Mouse (Mus musculus) monocyte, adult 2 months (primary cell): Measurements from ENCODE around the gene Spice1.

ENCODE experiments used
- DNase-seq, 2 experiments: peaks; one replicate each; pipeline ENCODE4 v3.0.0; 2022; ENCODE audit warnings: low spot score in 2 of 2, low read depth in 1 of 2

The Spice1 gene

DNA sequence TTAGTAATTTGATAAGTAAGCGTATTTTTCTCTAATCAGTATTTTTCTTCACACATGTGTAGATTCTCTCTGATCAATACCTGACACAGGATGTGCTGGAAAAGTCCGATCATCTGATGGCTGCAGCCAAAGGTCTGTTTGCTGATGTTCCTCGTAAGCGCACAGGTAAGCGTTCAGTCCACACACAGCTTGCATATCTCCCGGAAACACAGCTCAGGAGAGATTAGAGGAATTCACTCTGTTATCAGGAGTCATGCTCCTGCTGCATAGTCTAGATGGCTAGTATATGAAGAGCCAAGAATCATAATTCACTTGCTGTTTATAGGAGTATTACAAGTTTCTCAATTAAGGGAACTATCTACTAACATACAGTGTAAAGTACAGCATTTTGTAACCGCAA lies 18.6 kb downstream of the Spice1 start:
- no peak for DNase-seq

DNA sequence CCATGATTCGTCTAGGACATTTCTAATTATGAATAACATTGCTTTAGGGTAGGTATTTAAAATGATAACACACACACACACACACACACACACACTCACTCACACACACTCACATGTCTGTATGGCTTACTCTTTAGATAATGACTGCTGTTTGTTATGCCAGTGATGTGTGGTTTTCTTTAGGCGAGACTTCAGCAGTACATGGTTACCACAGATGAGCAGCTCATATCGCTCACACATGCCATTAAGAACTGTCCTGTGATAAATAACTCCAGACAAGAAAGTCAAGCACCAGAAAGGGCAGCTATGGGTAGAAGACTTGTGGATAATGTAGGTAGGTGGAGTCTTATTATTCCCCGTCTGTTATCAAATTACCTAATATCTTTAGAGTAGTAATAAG lies 28.5 kb downstream of the Spice1 start:
- no peak for DNase-seq

DNA sequence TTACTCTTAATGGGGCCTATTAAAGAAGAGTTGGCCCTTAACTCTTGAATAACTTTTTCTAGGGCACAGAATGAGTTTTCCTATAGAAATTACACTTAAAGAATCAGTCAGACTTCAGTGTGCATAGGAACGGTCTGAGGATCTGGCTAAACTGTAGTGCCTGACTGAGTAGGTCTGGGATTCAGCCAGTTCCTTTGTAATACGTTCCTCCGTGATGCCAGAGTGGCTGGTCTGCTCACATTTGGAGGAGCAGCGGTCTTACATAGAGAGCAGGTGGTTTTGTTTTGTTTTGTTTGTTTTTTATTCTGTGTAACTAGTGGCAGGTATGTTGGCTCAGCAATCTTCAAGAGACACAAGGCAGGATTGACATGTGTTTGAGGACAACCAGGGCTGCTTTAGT lies 33.1 kb downstream of the Spice1 start:
- DNase-seq = no peak

DNA sequence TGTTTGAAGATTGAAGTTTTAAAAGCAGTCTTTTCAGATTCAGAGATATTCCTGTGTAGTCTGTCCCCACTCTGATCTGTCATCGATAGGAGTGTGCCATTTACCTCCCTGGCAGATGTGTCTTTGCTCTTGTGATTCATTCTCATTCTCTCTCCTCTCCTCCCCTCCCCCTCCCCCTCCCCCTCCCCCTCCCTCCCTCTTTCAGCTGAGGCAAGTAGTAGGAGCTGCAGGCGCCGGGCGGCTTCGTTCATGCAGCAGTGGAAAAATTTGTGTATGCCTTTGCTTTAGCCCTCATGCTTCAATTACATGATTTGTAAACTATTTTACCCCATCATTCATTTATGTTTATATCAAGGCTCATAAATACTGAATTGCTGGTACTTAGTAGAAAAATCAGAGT lies 34.7 kb downstream of the Spice1 start:
- DNase-seq = no peak

DNA sequence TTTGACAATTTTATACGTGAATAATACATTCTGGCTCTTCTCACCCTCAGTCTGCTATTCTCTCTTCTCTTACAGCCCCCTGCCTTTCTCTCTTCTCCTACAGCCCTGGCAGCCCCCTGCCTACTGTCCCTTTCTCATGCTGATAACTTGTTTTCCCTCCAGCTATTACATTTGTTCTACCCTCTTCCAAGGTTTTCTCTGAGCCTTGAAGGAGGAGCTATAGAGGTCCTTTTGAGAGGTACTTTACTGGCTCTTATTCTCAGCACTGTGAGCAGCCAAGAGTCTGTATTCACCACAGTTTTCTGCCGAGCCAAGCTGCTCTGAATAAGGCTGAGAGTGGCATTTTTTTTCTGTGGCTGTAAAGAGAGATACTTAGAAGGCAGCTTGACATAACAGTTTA lies 36.6 kb downstream of the Spice1 start:
- no peak for DNase-seq

DNA sequence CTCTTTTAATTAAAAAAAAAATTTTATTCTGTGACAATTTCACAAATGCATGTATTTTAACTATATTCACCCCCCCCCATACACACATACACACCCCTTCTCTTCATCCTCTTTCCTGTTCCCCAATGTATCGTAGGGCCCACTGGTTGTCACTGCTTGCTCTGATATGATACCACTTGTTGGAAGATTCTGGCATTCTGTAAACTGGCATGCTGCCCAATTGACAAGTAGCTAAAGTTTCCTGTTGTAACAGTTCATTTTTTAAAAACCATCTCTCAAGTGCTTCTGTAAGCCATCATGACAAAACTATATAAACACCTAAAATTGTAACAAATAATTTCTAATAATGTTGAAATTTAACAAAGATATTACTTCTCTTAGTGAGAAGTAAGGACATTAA lies 37.3 kb downstream of the Spice1 start:
- DNase-seq = no peak

DNA sequence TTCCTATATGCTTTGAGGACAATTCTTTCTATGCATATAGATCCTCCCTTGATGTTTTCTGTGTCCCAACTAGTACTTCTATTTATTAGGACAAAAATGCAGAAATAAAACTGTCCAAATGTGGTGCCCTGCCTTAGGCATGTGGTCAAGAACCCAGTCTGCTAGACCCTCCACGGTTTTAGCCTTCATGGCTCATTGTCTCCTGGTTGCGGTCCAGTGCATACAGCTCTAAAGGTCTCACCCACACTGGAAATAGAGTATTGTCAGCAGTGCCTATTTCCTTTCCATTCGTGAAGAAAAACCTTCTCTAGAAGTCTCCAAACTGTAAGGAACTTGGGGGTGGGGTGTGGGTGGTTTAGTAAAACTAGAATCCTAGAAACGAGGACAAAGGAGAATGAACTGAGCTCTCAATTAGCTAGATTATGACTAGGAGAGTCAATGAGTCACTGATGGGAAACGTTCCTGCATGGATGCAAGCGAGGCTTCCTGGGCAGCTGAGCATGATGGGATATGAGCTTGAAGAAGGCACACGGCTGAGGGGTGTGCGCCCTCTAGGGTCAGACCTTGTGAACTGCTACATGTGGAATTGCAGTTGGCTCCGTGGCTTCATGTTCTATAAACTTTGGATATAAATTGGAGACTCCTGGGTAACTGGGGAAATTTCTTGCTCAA lies 45.1 kb downstream of the Spice1 start:
- no peak for DNase-seq

DNA sequence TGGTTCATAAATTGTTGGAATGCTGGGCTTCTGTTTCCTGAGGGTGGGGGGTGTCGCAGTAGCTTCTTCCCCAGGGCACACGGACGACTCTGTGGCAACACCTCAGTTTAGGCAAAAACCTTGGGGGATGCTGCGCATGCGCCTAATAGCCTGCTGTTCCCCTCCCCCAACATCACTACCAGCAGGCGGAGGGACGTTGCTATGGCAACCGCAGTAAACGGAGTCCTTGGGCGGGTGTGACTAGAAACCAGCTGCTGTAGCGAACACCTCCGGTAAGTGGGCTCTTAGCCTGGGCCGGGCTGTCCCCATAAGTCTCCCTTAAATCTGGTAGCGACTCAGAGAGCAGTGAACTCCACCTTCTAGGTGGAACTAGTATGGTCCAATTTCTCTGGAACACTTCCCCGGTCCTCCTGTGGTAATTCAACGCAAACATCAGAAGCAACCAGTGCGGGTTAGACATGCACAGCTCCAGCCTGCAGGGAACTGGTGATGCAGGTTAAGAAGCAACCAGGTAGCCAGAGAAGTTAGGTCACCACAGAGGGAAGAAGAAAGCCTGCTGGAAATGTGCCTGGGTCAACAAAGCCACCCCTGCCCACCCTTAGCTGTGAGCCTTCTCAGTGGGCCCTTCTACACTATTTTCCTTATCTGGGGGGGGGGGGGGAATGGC lies 47.8 kb downstream of the Spice1 start, which contains the start of gene Cfap44:
Gene Cfap44, plus strand, starts transcription at position 220 of the 667 bp plus-strand sequence.
- DNase-seq = no peak

DNA sequence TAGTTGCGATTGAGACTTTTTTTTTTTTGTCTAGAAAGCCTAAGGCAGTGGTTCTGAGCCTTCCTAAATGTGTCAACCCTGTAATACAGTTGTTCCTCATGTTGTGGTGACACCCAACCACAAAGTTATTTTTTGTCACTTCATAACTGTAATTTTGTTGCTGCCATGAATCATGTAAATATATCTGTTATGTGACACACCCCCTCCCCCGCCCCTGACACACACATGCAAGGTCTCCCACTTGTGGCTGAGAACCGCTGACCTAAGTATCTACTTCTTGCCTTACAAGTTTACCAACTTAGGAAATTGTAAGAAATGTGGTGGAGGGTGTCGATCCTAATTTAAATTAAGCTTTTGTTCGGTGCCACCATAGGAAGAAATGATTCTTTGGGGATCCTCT lies 58.0 kb downstream of the Spice1 start:
- DNase-seq = no peak

DNA sequence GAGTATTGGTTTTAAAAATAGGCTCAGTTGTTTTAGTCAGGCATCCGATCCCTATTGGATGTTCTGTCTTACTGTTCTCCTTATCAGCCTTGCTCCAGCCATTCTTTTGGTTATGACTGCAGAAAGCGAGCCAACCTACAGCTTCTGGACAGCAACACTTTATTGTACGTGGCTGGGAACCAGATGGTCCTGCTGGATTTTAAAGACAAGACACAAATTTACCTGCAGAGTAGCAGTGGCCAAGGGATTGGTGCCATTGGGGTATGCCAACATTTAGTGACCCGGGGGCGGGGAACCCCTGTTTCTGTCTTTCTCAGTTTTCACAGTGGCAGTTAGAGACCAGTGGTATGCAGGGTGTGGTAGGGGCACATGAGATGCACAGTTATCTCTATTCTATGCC lies 60.3 kb downstream of the Spice1 start:
- no peak for DNase-seq

DNA sequence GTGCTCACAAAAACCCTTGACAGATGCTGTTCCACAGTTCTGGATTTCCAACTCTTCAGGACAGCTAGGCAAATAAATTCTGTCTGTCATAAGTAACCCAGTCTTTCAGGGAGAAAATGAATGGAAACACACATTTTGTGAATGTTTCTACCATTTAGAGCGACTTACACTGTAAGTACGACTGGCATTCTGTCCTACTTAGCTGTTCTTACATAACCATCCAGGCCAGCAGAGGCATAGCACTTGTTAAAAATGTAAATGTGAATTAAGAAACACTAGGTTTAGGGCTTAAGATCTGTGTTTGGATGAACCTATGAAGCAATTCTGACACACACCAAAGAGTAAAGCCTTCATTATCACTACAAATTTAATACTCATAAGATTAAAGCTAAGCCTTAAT lies 61.4 kb downstream of the Spice1 start:
- DNase-seq = no peak

DNA sequence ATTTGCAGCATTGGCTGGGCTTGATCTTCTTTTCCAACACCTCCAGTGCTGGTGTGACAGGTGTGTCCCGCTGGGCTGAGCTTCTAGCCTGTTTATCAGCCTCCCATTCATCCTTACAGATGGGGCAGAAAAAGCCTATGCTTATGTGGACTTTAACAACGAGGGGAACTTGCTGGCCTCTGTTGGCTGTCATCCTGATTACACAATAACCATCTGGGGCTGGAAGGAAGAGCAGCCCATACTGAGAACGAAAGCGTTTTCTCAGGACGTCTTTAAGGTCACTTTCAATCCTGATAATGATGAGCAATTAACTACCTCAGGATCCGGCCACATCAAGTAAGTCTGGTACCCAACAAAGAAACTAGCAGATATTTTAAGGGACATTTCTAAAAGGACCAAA lies 63.3 kb downstream of the Spice1 start:
- DNase-seq = no peak

DNA sequence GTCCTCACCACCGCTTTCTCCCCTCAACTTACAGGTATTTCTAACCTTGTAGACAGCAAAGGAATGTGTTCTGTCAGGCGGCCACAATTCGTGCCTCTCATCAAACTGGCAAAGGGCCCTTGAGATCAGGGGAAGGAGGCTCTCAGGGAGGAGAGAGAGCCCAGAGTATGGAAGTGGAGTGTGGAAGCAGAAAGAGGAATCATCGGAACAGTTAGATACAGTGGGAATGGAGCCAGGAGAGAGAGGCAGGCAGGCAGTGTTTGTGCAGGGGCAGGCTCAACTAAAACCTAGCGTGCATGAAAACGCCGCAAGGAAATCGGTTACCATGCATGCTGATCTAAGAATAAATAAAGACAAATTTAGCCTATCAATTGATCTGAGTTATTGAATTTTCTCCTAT lies 70.7 kb downstream of the Spice1 start:
- no peak for DNase-seq

DNA sequence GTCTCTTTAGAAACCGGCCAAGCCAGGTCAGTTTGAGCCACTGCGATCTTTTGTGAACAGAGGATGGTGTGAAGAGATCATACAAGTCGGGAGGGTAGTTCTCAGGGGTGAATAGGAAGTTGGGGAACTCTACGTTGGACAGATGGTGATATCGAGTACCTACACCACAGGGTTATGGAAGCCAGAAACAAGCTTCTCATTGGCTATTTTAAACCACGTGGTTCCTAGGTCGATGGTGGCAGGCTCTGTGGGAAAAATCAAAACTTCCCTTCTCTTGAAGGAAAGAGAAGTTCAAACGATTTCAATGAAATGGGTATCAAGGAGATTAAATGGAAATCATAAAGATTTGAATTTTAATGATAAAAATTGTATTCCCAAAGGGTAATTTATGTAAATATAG lies 74.8 kb downstream of the Spice1 start:
- no peak for DNase-seq

DNA sequence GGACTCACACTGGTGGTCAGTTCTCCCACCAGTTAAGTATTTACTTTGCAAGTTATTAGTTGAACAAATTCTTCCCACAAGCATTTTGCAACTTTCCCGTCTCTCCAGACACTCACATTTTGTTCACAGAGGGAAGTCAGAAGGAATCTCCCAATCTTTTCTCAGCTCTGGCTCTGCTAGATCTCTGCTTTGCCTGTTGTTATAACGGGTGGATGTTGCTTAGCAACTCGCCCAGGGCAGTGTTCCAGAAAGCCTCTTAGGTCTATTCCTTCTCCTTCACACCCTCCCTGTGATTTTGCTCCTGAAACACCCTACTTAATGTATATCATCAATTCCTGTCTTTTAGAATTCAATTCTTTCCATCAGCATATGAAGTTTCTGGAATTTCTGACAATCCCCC lies 76.6 kb downstream of the Spice1 start:
- no peak for DNase-seq

DNA sequence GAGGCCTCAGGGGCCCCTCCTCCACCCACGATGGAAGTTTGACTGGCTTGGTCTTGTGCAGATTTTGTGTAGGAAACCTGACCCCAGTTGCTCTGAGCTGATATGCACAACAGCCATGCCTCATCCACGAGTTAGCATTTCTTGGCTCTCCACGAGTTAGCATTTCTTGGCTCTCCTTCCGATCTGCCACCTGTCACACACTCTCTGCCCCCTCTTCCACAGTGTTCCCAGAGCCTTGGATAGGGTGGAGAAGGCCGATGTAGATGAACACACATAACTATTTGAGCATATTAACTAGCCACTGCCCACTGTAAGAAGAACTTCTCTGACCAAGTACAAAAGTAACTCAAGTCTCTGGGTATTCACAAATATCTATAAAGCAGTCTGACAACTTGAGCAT lies 81.5 kb downstream of the Spice1 start:
- DNase-seq = no peak

DNA sequence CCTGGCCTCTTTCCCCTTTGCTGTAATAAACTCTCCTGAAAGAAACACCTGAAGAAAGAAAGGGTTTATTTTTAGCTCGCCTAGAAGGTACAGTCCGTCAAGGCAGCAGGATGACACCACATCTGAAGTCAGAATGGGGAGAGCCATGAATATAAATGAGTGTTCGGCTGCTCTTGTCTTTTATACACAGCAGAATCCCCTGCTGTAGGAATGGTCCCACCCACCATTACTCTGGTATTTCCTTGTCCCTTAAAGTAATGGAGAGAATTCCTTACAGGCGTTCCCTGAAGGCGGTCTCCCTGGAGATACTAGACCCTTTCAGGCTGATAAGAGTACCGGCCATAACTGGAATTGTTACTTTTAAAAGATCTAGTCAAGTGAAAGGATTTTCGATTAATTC lies 83.1 kb downstream of the Spice1 start:
- DNase-seq = no peak

DNA sequence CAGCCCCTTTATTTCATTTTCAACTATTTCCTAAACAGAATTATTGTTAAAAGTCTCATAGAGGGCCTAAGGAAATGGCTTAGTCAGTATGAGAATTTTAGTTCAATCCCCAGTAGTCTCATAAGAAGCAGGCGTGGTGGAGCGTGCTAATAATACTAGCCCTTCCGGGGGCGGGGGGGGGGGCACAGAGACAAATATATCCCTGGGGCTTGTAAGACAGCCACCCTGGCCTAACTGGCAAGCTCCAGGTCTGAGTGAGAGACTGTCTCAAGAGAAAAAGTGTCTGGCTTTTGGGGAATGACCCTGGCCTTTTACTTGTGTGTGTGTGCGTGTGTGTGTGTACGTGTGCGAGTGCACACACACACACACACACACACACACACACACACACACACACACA lies 88.0 kb downstream of the Spice1 start:
- DNase-seq = no peak

DNA sequence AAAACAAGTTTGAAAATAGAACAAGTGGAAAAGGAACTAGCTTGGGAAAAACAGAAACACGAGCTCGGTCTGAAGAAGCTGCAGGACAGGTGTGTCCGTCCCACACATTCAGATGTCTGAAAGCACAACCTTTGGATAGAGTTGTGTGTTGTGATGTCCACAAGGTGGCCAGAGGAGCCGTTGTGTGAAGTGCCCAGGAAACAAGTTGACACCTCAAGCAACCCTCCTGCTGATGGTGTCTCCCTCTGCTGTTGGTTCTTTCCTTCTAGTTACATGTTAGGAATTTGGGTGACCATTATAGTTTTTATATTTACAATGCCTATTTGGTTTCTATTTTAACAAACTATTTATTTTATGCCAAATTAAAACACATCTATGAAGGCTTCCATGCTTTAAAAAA lies 88.6 kb downstream of the Spice1 start:
- no peak for DNase-seq
